Mouse (Mus musculus) heart, postnatal 10 days (tissue): Measurements from ENCODE around the gene Cadm3. TPM values are rescaled to one million over a fixed set of nuclear protein-coding genes. Genes with fewer than 3 reads are reported as not detected.

Experiments
- DNase-seq, 2 experiments: peaks; one replicate each; pipeline ENCODE4 v3.0.0; 2021
- intact Hi-C: fragments of 180-260 bp; cut with DNase I; formaldehyde crosslinking; loops from one replicate; pipeline ENCODE4 v1.15.1; 2025
- total RNA-seq, 2 experiments: library from RNA; stranded (reverse); gene quantifications; 2 replicates each; pipeline ENCODE4 v1.2.3; 2021

Cadm3 gene
- 1 to 10 TPM; 2.5 TPM for total RNA-seq

DNA sequence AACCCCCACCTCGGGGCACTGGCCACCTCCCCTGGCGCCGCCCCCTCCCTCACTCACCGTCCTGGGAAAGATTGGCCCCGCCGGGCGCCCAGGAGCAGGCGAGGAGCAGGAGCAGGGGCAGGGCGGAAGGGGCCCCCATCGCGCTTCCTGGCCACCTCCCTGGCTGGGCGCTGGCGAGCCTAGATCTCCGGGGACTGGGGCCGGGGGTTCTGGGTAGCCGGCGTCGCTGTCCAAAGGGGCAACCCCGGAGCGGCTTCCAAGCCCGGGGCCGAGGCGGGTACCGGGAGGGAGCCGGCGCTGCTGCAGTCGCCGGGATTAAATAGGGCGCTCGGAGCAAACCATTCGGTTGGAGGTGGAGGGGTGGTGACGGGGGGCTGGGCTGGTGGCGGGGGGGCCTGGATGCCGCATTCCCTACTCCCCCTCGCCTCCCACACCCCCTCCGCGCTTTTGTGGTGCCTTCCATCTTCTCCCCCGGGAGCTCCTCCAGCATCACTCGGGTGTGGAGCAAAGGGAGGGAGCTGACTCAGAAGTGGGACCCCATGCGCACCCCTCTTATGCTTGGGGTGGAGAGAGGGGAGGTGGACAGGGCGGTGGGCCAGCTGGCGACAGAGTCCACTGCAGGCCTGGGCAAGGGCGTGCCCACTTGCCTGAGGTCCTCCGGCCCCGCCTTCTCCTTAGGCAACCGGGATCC, at the start of gene Cadm3:
Cadm3 (minus strand) TSS at position 340 of the 691 bp plus-strand sequence.
- DNase-seq, result no peak
- intact Hi-C loops, result no loop called here

GRCm38 (mm10) chr1:173414631-173415030, 47.1 kb upstream of the Cadm3 start:
- intact Hi-C loops, result no loop called here
- no peak for DNase-seq

DNA sequence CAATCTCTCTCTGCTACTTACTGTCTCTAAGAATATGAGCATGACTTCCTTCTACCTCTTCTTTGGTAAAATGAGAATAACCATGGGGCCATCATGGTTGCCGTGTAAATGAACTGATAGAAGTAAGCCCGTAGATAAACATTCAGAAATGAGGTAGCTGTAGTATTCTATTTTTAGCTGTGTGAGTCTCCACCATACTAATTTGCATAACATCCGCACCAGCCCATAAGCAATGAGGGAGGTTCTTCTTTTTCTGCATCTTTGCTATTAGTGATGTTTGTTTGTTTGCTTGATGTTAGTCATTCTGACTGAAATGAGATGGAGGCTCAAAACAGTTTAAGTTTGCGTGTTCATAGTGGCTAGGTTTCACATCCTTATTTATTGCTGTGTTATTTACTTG, 44.4 kb upstream of the Cadm3 start:
- no peak for DNase-seq

GRCm38 (mm10) chr1:173409066-173409465, 41.6 kb upstream of the Cadm3 start:
- no peak for DNase-seq
- intact Hi-C loops, result no loop called here

More for the DNA sequence above, 44.4 kb upstream of the Cadm3 start:
- intact Hi-C loops, result no loop called here

DNA sequence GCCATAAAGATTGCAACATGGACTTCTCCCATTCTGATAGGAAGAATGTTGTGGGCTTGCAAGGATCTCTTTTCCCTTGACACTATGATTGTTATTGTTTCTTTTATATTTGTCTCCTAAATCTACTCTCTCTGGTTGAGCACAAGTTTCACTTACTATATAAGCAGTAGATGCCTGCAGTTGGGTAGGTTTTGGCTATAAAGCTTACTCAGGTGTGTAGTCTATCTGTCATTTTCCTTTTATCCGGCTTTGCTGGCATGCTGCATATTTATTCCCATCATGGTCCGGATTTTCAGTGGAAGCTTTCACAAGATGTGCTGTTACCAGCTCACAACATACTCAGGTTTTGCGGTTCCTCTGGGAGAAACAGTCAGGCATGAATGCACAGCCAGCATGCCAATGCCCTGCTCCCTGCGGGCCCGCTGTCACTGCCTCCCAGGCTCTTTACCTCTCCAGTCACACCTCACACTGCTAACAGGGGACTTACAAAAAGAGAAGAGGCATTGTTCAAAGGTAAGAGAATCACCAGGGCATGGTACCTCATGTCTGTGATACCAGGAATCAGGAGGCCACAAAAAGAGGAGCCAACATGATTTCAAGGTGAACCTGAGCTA, 37.3 kb upstream of the Cadm3 start:
- intact Hi-C loops, result no loop called here
- DNase-seq, result no peak

DNA sequence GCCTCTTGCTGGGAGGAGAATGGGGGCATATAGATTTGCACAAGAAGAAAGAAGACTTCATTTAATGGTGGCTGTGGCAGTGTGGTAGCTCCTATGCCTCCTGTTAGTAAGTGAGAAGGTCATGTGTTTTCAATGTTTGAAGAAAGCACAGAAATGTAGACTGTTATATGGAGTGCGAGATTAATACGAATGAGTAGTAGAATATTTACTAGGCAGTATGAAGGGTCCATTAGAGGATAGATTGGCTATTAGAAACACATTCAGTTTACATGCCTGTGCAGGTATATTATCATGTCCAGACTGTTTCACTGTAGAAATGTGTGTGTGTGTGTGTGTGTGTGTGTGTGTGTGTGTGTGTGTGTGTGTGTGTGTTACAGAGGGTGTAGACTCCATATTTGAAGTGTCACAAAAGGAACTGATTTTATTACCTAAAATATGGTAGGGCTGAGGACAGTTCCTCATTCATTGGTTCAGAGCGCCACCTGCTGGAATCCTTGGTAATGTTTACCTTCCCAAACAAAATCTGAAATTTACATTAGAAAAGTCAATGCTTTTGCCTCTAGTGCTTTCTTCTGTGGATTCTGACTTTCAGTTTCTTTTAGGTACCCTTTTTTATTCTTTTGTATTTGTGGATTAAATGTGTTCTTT, 31.0 kb upstream of the Cadm3 start:
- peak; percentile 57 to 80 for DNase-seq
- intact Hi-C loops, result loop anchor here (2.0 to 10.0 kb wide), 4 partner anchors 74 to 988 kb away; partner anchors contain the start of gene Dusp23

DNA sequence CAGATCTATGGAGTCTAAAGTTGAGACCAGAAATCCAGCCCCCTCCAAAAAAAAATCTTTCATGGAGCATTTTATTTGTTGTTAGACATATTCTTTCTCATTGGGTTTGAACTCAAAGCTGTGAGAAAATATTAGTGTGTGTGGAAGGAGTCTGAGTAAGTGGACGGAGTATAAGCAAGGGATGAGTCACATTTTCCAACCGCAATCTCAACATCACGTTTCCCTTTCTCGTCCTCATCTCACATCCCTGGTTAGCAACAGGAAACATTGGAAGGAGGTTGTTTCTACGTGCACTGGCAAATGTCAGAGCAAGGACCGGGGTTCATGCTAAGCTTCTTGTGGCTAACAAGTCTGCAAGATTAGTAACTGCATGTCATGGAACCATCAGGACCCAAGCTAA, 24.3 kb upstream of the Cadm3 start:
- DNase-seq, result no peak
- intact Hi-C loops, result loop anchor here (10.0 kb wide), 2 partner anchors 757 to 897 kb away; partner anchors contain the start of gene Dusp23

- intact Hi-C loops, result loop anchor here (10.0 kb wide), 2 partner anchors 755 to 895 kb away; partner anchors contain the start of gene Dusp23
- peak in 1 of 2 experiments; percentile 14 for DNase-seq
These were observed 22.5 kb upstream of the Cadm3 start for GRCm38 (mm10) chr1:173389901-173390401.

- intact Hi-C loops, result no loop called here
- DNase-seq, result no peak
These were observed 21.9 kb upstream of the Cadm3 start for GRCm38 (mm10) chr1:173389431-173389830.

DNA sequence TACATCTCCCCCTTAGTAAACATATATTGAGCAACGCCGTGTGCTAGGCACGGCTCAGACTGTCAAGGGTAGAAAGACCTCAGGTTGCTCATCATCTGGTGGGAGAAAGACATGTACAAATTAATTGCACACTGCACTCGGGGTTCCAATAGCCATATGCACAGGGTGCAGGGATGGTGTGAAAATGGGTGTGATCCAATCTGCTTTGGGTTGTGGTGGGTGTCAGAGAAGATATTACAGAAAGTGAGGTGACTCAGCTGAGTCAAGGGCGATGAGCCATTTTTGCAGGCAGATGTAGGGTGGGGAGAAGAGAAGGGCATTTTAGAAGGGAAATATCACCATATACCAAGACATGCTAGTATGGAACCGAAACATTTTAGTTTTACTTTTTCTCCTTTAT, 13.9 kb upstream of the Cadm3 start:
- intact Hi-C loops, result no loop called here
- no peak for DNase-seq

- DNase-seq, result peak; percentile 48 to 72
- intact Hi-C loops, result loop anchor here (5.0 kb wide), 3 partner anchors 40 to 965 kb away; no protein-coding TSS in a partner anchor
These were observed 10.1 kb upstream of the Cadm3 start for GRCm38 (mm10) chr1:173377380-173378112.

- intact Hi-C loops, result no loop called here
- no peak for DNase-seq
These were observed 6.5 kb upstream of the Cadm3 start for GRCm38 (mm10) chr1:173374020-173374419.

GRCm38 (mm10) chr1:173371586-173371985, 4.1 kb upstream of the Cadm3 start:
- intact Hi-C loops, result no loop called here
- DNase-seq, result no peak

DNA sequence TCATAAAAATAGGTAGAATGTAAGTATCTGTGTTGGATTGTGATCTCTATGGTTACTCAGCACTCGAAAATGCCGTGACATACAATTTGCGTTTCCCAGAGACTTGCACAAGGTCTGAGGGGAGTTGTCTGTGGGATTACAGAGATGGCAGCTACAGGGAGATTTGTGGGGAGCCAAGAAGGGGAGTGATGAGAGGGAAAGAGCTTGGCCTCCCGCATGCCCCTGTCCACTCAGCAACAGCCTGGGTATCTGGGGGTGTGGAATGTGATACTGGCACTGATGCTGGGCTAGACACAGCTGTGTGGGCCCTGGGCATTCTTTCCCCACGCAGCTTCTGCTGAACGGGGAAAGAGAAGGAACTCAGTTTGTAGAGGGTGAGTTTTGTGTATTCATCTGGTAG, 3.0 kb upstream of the Cadm3 start:
- no peak for DNase-seq
- intact Hi-C loops, result no loop called here

DNA sequence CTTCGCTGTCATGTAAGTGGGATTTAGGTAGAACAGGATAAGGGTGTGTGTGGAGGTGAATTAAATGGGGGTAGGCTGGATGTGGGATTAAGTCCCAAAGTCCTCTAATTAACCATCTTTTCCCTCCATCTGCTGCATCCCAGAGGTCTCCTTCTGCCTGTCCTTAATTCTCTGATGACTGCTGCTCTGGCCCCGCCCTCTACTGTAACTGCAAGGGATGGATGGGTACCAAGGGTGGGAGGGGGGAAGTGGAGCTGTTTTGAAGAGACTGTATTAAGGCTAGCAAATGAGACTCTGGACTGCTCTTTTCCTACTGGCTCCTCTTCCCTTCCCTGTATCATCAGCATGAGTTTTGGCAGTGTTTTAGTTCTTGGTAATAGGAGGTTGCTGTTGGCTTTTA, 2.1 kb upstream of the Cadm3 start:
- no peak for DNase-seq
- intact Hi-C loops, result no loop called here

DNA sequence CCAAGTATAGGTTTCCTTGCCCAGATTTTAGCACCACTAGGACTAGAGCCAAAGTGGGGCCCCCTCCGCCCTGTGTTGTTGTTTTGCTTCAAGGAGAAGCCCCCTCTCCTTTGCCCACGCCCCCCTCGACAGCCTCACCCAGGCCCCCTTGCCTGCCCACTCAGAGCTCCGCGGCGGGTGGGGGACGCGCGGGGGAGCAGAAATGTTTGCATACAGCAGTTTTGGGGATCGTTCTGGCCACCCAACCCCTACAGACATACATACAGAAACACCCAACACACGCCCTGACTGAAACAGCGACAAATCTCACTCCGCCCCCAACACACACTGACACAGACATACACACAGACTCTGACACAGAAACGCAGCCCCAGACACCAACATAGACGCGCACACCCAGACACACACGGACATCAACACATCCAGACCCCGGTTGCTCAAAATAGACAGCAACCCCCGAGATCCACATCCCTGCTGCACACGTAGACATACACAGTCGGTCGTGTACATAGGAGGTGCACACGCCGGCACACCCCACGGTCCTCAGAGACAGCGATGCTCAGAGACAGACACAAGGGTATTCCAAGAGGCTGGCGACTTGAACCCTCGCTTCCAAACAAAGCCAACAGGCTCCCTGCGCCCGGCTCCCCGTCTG, 667 bp downstream of the Cadm3 start:
- DNase-seq, result no peak
- intact Hi-C loops, result no loop called here

DNA sequence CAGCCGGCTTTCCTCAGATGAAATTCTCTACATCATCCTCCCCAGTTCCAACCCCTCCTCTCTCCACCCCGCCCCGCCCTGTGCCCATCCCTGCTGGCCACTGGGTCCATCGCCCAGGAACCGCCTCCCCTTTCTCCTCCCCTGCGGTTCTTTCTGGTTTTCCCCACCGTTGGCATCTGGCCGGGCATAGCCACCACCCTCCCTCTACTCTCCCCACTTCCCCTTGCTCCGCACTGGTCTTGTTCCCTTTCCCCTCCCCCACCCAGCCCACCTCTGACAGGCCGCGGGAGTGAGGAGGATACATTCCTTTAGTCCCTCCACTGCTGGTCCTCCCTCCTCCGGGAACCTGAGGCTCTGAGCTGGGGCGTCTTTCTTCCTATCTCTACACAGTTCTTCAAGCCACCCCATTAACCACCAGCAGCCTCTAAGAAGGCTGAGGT, 1.5 kb downstream of the Cadm3 start:
- intact Hi-C loops, result no loop called here
- no peak for DNase-seq

GRCm38 (mm10) chr1:173364125-173364800, 3.2 kb downstream of the Cadm3 start:
- no peak for DNase-seq
- intact Hi-C loops, result no loop called here

GRCm38 (mm10) chr1:173363436-173363835, 4.1 kb downstream of the Cadm3 start:
- no peak for DNase-seq
- intact Hi-C loops, result no loop called here

DNA sequence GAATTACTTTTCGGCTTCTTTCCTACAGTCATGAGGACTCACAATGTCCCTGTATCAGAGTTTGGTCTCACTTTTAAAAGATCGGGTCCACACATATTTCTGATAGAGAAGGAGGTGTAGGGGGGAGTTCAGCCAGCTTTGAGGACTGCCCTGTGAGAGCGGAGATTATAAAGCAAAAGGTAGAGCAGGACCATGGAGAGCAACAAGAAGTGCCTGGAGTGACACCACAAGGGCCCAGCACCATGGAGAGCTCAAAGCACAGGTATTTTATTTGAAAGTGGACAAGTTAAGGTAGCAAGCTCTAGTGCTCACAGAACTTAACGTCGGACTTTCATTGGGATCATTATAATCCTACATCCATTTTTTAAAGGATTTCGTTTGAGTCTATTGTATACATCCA, 5.8 kb downstream of the Cadm3 start:
- peak; percentile 74 to 82 for DNase-seq
- intact Hi-C loops, result no loop called here
